Mouse (Mus musculus): ENCODE results near the gene Jph3.

Gene Jph3

GRCm38 (mm10) chr8:121773876-121774275, 44.5 kb downstream of the Jph3 start:
- DNase-seq (ENCODE audit: extremely low read depth, insufficient read length, low spot score) = no peak

DNA sequence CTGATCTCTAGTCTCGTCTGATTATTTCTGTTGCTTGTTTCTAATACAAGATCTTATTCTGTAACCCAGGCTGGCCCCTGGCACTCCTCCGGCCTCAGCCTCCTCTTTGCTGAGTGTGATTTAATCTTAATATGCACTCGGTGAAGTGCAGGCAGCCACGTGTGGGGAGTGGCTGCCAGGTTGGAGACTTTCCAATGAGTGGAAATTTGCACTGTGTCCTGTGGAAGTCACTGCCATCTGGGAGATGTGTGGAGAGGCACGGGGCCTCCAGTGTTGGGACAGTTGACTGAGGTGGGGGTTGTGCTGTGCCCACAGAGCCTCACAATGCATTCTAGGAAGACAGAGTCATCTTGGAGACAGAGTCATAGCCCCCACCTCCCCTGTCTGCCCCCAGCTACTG, 53.1 kb downstream of the Jph3 start:
- no peak for DNase-seq (ENCODE audit: extremely low read depth, insufficient read length, low spot score)

GRCm38 (mm10) chr8:121786542-121786941, 57.1 kb downstream of the Jph3 start:
- DNase-seq (ENCODE audit: extremely low read depth, insufficient read length, low spot score) = no peak

GRCm38 (mm10) chr8:121788786-121789185, 59.4 kb downstream of the Jph3 start:
- DNase-seq (ENCODE audit: extremely low read depth, insufficient read length, low spot score) = no peak

DNA sequence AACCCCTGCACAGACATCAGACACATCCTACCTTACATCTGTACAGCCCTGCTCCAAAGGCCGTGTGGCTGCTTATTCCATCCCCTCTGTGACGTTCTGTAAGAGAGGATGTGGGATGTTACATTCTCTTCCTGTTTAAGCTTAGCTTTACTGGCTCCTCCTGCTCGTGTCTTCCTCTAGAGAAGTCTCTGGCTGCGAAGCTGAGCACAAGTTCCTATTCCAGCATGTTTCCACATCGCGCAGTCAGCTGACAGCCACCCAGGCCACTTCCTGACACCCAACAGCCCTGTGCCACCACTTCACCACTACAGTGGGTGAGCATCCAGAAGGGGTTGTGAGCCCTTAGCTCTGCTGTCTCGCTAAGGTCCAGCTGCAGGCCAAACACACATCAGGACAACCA, 62.7 kb downstream of the Jph3 start:
- no peak for DNase-seq (ENCODE audit: extremely low read depth, insufficient read length, low spot score)

GRCm38 (mm10) chr8:121792627-121793026, 63.2 kb downstream of the Jph3 start:
- DNase-seq (ENCODE audit: extremely low read depth, insufficient read length, low spot score) = no peak

DNA sequence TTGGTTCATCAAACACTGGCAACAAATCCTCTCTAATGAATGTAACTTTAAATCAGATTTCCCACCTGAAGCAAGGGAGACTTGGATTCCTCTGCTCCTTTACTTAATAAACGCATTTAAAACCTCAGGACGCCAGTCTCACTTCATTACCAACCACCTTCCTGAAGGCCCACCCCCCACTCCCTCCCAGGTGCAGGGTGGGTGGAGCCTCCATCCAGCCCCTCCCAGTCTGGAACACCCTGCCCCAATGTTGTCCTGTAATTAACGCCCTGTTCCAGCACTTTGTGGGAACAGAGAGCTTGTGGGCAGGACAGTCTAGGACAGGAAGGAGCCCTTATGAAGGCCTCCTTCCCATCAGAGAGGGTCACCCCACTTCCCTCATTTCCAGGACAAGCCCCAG, 64.7 kb downstream of the Jph3 start:
- no peak for DNase-seq (ENCODE audit: extremely low read depth, insufficient read length, low spot score)

DNA sequence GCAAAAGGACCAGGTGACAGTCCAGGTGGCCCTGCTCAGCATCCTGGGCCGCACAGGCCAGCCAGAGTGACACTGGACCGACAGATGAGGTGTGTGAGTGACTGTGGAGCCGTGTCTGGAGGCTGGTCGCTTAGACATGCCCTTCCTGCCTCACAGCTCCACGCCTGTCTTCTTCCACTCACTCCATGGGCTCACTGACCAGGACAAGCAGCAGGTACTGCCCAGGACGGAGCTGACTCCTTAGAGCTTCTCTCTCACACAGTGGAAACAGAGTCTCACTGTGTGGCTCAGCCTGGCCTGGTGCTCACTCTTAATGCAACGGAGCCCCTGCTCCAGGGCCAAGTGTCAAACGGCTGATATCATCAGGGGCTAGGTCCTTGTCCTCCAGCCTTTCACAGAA, 66.0 kb downstream of the Jph3 start:
- DNase-seq (ENCODE audit: extremely low read depth, insufficient read length, low spot score) = no peak

GRCm38 (mm10) chr8:121796406-121796805, 67.0 kb downstream of the Jph3 start:
- no peak for DNase-seq (ENCODE audit: extremely low read depth, insufficient read length, low spot score)

DNA sequence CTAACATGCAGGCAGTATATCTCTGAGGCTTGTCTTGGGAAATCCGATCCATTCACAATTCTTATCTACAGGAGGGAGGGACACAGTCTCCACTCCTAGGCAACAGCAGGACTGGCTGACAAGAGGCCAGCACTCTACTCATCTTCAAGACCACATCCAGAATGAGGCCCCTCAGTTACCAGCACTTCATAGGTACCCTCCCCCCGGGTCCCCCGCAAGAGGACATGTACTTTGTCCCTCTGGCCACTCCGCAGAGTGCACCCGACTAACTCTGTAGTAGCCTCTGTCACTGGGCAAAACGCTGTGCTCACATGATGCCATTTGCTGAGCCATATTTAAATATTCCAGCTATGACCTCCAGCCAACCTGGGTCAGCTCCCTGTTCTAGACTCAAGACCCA, 69.0 kb downstream of the Jph3 start:
- DNase-seq (ENCODE audit: extremely low read depth, insufficient read length, low spot score) = no peak

- no peak for DNase-seq (ENCODE audit: extremely low read depth, insufficient read length, low spot score)
These were observed 75.4 kb downstream of the Jph3 start for GRCm38 (mm10) chr8:121804829-121805228.

DNA sequence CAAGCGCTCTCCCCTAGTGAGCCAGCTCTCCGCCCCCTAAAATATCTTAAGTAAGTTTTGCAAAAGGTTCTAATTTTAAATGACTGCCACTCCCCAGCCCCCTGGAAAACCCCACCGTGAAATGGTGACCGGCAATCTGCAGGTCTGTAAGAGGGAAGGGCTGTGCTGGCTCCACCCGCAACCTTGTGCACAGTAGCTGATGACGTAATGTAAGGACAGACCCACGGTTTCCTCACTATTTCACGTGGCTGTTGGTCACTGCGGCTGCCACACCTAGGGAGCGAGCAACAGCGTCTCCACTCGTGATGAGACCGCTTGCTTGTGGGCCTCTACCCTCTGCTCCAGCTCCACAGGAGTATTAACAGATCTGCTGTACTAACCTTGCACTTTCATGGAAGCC, 76.7 kb downstream of the Jph3 start:
- DNase-seq (ENCODE audit: extremely low read depth, insufficient read length, low spot score) = no peak

GRCm38 (mm10) chr8:121808032-121808431, 78.6 kb downstream of the Jph3 start:
- no peak for DNase-seq (ENCODE audit: extremely low read depth, insufficient read length, low spot score)

DNA sequence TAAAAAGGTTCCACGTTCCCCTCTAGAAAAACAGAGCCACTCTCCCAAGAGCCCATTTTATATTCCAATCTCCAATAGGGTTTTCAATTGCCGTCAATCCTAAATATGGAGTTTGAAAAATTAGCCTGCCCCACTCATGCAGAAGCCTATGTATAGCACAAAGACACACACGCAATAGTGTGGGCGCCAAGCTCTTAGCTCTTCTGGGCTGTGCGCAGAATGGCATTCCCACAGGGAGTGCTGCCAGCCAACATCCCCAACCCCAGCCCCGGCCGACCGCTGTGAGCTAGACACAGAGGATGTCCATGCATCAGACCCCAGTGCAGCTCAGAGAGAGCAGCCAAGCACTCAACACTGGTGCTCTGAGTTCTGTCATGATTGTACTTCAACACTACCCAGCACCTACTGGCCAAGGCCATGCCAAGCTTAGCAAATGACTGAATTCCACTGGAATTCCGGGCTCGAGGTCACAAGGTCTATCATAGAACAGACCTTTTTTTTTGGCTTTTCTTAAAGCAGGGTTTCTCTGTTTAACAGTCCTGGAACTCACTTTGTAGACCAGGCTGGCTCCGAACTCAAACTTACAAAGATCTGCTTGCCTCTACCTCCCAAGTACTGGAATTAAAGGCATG, 80.2 kb downstream of the Jph3 start:
- DNase-seq (ENCODE audit: extremely low read depth, insufficient read length, low spot score) = no peak

DNA sequence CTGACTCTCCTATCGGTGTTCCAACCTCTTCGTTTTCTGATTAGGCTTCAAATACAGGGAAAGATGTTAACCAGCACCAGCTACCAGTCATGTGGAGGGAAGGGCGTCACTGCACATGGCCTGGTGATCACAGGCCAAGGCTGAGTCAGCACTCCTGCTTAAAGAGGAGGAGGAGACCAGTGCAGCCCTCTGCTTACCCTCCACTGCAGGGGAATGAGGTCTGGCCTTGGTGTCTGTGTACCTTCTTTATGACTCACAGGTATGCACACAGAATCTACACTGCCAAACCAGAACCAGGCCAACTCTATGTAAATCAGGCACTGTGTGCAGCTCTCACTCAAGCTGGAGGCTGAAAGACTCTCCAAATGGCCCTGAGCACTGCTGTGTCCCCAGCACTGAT, 82.1 kb downstream of the Jph3 start:
- no peak for DNase-seq (ENCODE audit: extremely low read depth, insufficient read length, low spot score)

DNA sequence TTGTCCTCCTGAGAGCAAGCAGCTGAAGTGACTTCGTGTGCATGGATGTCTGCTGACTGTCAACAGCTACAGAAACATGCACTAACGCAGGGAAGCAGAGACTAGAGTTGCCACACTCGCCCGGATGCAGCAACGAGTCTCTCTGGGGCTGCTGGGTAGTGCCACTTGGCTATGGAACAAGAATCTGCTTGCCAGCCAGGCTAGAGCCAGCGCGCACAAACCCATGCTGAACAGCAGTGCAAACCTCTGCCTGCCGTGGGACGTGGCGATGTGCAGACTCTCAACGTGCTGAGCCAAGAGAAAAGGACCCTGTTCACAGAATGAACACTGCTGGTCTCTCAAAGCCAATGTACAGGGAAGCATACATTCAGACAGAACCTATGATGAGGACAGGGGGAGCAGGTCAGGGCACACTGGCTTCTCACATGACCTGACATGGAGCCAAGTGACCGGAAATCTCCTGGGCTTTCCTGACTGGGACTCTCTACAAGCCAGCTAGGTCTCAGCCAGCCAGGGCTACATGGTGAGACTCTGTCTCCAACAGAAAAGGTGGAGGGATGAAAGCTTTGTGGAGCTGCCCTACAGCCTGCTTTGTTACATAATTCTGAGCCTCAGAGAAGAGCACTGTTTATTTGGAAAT, 82.6 kb downstream of the Jph3 start:
- DNase-seq (ENCODE audit: extremely low read depth, insufficient read length, low spot score) = no peak

GRCm38 (mm10) chr8:121818226-121818625, 88.8 kb downstream of the Jph3 start:
- DNase-seq (ENCODE audit: extremely low read depth, insufficient read length, low spot score) = no peak

DNA sequence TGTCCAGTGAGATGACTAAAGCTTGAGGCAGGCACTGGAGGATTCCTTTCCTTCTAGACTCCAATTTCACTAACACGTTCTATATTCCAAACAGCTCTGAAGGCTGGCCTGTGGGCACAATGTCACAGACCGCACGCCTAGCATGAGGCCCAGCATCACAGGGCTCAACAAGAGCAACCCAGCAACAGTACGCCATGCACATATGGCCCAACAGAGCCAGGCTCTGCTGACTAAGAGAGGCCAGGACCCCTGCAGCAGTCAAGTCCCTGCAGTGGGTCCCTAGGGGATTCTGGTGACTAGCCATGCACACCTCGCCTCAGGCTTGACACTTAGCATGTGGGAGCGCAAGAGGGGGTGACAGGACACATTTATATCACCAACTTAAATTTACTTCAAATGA, 91.4 kb downstream of the Jph3 start:
- DNase-seq (ENCODE audit: extremely low read depth, insufficient read length, low spot score) = no peak

DNA sequence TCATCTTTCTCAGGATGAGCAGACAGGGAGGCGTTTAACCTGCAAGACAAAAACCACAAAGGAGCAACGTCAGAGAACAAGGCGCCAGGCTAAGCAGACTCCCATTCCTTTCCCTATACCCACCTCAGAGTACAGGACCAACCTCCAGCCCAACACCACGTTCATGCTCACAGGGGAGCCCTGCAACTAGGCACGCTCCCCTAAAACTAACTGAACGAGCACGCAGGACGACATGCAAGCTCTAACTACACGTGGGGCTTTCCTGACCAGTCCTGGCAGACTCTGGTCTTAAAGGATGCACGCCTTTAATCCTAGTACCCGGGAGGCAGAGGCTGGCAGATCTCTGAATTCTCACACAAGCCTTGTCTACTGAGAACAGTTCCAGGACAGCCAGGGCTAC, 91.9 kb downstream of the Jph3 start:
- no peak for DNase-seq (ENCODE audit: extremely low read depth, insufficient read length, low spot score)

- DNase-seq (ENCODE audit: extremely low read depth, insufficient read length, low spot score) = no peak
These were observed 92.3 kb downstream of the Jph3 start for GRCm38 (mm10) chr8:121821770-121822169.

DNA sequence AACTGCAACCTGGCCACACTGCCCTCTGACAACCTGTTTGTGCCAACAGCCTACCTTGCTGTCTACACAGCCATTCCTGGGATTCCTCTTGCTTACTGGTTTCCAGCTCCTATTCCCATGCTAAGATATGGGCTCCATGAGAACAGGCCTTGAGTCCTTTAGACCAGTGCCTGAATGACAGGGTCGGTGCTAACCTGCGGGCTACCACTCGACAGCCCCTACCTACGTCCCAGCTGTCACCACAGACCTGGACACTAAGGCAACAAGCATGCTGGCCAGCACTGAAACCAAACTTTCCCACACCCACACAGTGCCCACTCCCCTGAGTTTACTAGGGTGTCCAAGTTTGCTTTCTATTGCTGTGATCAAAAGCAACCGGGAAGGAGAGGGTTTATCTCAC, 98.3 kb downstream of the Jph3 start:
- DNase-seq (ENCODE audit: extremely low read depth, insufficient read length, low spot score) = no peak

GRCm38 (mm10) chr8:121828376-121829023, 99.1 kb downstream of the Jph3 start:
- DNase-seq (ENCODE audit: extremely low read depth, insufficient read length, low spot score) = no peak
